Mouse (Mus musculus) spleen, postnatal 14 days (tissue): ENCODE measurements around the gene Fgfr2.

Source experiments
- DNase-seq, 2 experiments: peaks; one replicate each; pipeline ENCODE4 v3.0.0; 2021 to 2022; ENCODE audit warnings: low spot score in 2 of 2

Gene Fgfr2

DNA sequence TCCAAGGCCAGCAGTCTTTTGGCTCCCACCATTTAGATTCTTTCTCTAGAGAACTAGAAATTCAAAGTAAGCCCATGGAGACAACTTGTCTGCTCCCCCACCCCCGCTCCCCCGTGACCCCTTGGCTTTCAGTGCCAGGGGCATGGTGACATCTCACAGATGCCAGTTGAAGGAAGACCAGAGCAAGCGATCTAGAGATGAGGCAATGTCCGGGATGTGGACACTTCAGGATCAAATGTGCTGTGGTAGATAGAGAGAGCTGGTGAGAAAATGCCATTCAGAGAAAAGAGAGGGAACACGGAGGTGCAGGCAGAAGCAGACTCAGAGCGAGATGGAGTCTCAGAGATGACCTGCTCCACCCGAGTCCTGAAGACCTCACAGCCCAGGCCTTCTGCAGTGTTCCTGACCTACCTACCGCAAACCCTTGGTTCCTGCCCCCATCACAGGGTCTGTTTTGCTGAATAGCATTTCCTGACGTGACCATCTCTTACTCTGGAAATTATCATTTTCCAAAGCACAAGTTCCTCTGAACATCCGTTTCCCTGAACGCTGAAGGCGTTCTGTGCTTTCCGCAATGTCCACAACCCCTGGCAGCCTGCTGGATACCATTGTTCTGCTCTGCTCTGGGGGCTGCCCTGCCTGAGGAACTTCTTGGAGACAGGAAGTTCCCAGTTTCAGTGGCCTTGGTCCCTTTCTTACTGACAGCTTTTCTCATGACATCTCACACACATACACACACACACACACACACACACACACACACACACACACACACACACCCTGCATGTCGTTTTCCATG lies 783.9 kb downstream of the Fgfr2 start:
- no peak for DNase-seq

- DNase-seq = no peak
Measured at GRCm38 (mm10) chr7:132338350-132338749, 784.8 kb downstream of the Fgfr2 start.

- no peak for DNase-seq
Measured at GRCm38 (mm10) chr7:132337268-132337917, 785.8 kb downstream of the Fgfr2 start.

DNA sequence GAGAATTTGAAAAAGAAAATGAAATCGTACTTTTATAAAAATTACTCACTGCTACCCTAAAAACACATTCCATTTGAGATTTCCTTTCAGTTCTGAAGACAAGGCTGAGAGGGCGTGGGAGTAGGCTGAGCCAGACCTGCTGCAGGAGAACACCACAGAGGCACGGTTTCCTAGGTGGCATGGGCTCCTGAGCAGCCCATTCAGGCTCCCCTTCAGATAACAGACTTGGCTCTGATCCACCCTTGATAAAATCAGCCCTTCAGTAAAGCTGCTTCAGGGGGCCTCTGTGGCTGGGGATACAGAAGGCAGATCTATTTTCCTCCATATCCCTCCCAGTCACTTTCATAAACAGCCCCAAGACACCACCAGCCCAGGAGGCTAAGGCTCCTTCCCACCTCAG lies 786.4 kb downstream of the Fgfr2 start:
- DNase-seq = no peak

GRCm38 (mm10) chr7:132335367-132335766 lies 787.8 kb downstream of the Fgfr2 start:
- no peak for DNase-seq

- no peak for DNase-seq
Measured at GRCm38 (mm10) chr7:132333078-132333477, 790.1 kb downstream of the Fgfr2 start.

DNA sequence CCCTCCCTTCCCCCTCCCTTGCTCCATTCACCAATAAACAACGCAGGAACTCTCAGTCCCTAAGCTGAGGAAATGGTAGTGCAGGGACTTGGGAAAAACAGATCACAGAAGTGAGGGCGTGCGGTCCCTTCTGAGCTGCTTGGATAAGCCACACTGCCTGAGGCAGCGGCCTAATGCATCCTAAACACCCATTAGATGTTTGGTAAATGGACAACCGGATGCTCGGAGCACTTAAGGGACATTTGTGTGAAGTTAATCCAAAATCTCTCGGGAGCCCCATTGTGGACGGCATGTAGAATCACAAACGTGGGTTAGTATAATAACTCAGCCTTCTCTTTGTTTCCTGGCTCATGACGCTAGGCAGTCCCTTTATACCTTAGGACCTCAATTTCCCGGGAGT lies 791.0 kb downstream of the Fgfr2 start:
- DNase-seq = no peak

DNA sequence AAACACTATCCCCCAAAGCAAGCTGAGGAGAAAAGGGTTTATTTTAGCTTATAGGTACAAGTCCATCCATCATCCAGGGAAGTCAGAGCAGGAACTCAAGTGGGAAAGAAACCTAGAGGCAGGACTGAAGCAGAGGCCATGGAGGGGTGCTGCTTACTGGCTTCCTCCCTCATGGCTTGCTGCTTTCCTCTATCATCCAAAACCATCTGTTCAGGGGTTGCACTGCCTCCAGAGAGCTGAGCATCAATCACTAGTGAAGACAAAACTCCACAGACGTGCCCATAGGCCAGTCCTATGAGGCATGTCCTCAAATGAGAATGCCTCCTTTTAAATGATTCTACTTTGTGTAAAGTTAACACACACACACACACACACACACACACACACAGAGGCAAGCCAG lies 793.0 kb downstream of the Fgfr2 start:
- no peak for DNase-seq

- DNase-seq = no peak
Measured at GRCm38 (mm10) chr7:132328648-132329047, 794.5 kb downstream of the Fgfr2 start.

DNA sequence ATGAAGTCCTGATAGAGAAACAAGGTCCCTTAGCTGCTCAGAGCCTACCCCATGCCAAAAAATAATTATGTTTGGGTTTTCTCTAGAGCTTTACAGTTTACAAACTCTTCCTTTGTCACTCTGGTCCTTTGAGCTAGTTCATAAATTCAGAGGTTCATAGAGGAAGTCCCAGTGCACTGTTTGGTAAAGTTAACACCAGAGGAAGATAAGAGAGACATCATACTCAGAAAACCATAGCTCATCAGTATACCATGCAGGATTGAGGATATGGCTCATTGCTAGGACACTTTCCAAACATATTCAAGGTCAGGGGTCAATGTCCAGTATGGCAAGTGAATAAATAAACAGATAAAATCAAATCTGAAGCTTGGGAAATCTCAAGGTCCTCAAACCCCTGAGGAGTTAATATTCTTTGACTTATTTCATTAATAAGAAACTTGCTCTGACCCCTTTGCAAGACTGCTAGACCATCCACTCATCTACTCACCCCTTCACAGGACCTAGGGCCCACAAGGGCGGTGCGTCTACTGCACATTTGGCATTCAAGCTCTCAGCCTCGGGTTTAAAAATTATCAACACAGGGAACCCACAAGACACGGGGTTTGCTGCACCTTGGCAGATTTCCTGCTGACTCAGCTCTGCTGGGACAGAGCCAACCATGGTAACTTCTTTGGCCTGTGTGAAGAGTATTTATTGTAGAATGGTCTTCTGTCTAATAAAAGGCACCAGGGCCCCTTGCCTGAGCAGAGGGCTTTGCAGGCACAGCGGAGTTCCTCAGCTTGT lies 797.4 kb downstream of the Fgfr2 start:
- DNase-seq = no peak

- peak; percentile 22 to 43 for DNase-seq
Measured at GRCm38 (mm10) chr7:132323430-132323829, 799.7 kb downstream of the Fgfr2 start.

- DNase-seq = no peak
Measured at GRCm38 (mm10) chr7:132321392-132321958, 801.7 kb downstream of the Fgfr2 start.

- peak; percentile 43 to 60 for DNase-seq
Measured at GRCm38 (mm10) chr7:132317036-132317541, 806.1 kb downstream of the Fgfr2 start, which contains the start of gene Chst15. Gene Chst15 (minus strand): TSS chr7:132317228.

DNA sequence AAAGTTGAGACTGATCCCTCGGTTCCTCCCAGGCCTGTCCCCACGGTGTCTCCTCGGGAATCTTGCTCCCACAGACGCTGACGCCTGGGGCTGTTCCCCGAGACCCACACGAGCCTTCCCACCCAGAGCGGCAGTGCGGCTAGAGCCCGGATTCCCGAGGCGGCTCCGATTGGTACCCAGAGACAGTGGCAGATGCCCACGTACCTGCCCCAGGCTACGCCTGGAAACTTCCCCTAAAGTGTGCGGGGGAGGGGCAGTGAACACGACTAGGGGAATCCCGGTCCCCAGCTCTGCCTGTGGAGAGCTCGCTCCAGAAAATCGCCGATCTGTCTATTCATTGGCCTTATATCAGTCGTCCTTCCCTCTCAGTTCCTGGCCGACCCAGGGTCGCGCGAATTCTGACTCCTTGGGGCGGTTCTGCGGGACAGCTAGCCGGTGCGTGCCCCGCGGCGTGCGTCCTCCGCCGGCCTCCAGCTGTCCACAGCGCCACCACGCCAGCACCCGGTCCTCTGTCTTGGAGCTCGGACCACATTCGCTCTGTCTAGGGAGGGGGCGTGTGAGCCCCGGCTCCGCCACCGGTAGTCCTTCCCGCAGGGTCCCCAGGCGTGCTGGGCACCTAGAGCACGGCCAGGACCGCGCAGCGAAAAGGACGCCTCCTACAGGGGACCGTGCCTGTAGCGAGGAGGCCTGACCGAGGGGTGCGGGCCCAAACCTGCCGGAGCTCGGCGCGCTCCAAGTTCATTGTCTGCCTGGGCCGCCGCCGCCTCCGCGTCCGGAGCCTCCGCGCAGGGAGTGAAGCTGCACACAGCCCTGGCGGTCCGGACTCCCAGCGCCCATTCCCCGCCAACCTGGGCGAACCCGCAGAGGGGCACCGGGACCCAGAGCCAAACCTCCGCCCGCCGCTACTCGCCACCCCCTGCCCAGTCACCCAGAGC lies 806.8 kb downstream of the Fgfr2 start:
- DNase-seq = peak; percentile 46 to 63

DNA sequence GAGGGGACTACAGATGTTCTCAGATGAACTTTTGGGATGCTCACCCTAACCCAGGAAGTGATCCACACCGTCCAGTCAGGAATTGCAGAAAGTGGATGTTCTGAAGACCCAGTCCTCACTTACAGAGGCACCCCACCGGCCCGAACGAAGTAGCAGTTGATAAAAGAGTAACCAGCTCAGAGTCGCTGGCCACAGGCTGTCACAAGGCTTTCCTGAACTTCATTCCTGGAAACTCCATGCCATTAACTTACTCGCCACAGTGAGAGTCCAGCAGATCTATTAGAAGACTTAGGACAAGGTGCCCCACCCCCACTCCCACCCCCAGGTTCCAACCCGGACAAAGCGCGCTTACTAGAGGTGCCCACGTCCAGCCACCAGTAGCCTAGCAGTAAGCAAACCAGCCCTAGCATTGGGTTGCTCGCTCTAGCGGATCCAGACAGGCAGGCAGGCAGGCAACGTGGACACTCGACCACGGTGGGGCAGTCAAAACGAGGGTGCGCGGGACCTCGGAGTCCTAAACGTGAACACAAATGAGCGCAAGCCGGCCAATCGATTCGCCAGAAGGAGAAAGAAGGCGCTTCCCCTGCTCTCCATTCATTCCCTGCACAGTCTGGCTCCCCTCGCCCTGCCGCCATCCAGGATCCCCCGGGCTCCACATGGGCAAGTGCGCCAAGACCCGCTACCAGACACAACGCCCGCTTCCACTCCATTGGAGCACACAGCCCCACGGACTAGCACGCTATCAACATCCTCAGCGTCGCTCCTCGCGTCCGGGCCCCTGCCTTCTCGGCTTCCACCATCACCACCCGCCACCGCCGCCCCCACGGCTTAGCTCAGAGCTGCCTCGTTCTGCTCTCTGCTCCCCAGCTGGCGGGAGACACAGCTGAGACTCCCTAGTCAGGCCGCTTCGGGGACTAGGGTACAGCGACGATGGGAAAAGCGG lies 807.7 kb downstream of the Fgfr2 start:
- DNase-seq = peak; percentile 36 to 59

- no peak for DNase-seq
Measured at GRCm38 (mm10) chr7:132312396-132312795, 810.8 kb downstream of the Fgfr2 start.

- no peak for DNase-seq
Measured at GRCm38 (mm10) chr7:132308537-132309191, 814.5 kb downstream of the Fgfr2 start.

- DNase-seq = no peak
Measured at GRCm38 (mm10) chr7:132307722-132308271, 815.4 kb downstream of the Fgfr2 start.
